ENCODE assay signal across 34 mouse cellular contexts in the genomic region with DNA sequence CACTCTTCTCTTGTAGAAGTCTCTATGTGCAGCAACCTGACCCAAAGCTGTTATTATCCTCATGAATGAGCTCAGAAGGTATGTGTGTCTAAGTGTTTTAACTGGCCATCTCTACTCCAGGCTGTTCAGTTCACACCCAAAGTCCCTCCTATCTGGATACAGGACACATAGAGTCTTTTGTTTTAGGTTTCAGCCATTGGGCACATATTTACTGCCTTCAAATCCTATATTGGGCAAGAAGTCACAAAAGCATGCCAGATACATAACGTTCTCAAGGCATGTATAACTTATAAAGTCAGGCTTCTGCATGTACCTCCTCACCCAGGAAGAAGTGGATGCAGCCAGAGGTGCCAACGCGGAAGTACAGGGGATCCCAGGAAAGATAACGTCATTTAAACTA.
"Had no signal": no experiment of that assay in that cellular context is flagged by ENCODE, and none has a peak within 500 bp of the region (broad histone marks: within the 10 kb centered on the region; RNA-seq: fewer than 3 reads in every experiment).

No protein-coding gene starts in this region.

- DNase-seq: heart, postnatal 10 days; heart, postnatal 14 days; heart, postnatal 36 days; heart, postnatal 4 days; kidney, adult 11 months; kidney, adult 18-20 months; kidney, adult 2 months; kidney, adult 8-10 months; kidney, adult 9 months; kidney, postnatal 10 days; kidney, postnatal 14 days; kidney, postnatal 25 days; kidney, postnatal 36 days; kidney, postnatal 4 days; layer of hippocampus, adult 9-11 months; layer of hippocampus, postnatal 36 days had no signal

- H3K36me3 ChIP-seq: heart, embryonic 13.5 days; heart, embryonic 15.5 days; hindbrain, embryonic 10.5 days; hindbrain, embryonic 12.5 days; hindbrain, embryonic 13.5 days; hindbrain, embryonic 15.5 days; intestine, embryonic 15.5 days; kidney, embryonic 15.5 days had no signal

- H3K9ac ChIP-seq: heart, embryonic 13.5 days; heart, embryonic 15.5 days; hindbrain, embryonic 12.5 days; hindbrain, embryonic 13.5 days; hindbrain, embryonic 14.5 days; hindbrain, embryonic 15.5 days; intestine, embryonic 15.5 days; kidney, embryonic 15.5 days had no signal

- H3K27ac ChIP-seq: heart, embryonic 13.5 days; heart, embryonic 15.5 days; hindbrain, embryonic 10.5 days; hindbrain, embryonic 12.5 days; hindbrain, embryonic 13.5 days; hindbrain, embryonic 14.5 days; hindbrain, embryonic 15.5 days; hindbrain, postnatal 0 days; intestine, embryonic 15.5 days; kidney, embryonic 15.5 days; kidney, postnatal 0 days; layer of hippocampus, adult 2 months; left cerebral cortex, adult 2 months had no signal

- H3K9me3 ChIP-seq: heart, embryonic 13.5 days; heart, embryonic 15.5 days; hindbrain, embryonic 10.5 days; hindbrain, embryonic 12.5 days; hindbrain, embryonic 13.5 days; hindbrain, embryonic 15.5 days; intestine, embryonic 15.5 days; kidney, embryonic 15.5 days had no signal

- ATAC-seq: hindbrain, embryonic 16.5 days; hindbrain, postnatal 0 days; inflammation-experienced regulatory T-cells, adult 6 months; intestine, embryonic 15.5 days; intestine, embryonic 16.5 days; intestine, postnatal 0 days had no signal

- H3K4me2 ChIP-seq: heart, embryonic 11.5 days; heart, embryonic 13.5 days; heart, embryonic 15.5 days; hindbrain, embryonic 12.5 days; hindbrain, embryonic 13.5 days; hindbrain, embryonic 14.5 days; hindbrain, embryonic 15.5 days; intestine, embryonic 15.5 days; kidney, embryonic 15.5 days had no signal

- H3K4me3 ChIP-seq: heart, embryonic 13.5 days; heart, embryonic 15.5 days; hindbrain, embryonic 10.5 days; hindbrain, embryonic 12.5 days; hindbrain, embryonic 13.5 days; hindbrain, embryonic 15.5 days; intestine, embryonic 15.5 days; kidney, embryonic 15.5 days; layer of hippocampus, adult 2 months; left cerebral cortex, adult 2 months had no signal

- H3K4me1 ChIP-seq: heart, embryonic 13.5 days; heart, embryonic 15.5 days; hindbrain, embryonic 10.5 days; hindbrain, embryonic 12.5 days; hindbrain, embryonic 13.5 days; hindbrain, embryonic 15.5 days; intestine, embryonic 15.5 days; kidney, embryonic 15.5 days had no signal

- H3K27me3 ChIP-seq: heart, embryonic 13.5 days; heart, embryonic 15.5 days; hindbrain, embryonic 12.5 days; hindbrain, embryonic 13.5 days; hindbrain, embryonic 15.5 days; intestine, embryonic 15.5 days; kidney, embryonic 15.5 days had no signal
